Mouse (Mus musculus) adrenal gland, postnatal 14 days (tissue): ENCODE data around the gene Htra3. TPM values are rescaled to one million over a fixed set of nuclear protein-coding genes. Genes with fewer than 3 reads are reported as not detected.

Source experiments
- DNase-seq: peaks from one replicate; pipeline ENCODE4 v3.0.0; 2021; ENCODE audit warnings: mixed read lengths
- total RNA-seq: library from RNA; stranded (reverse); gene quantifications from 2 replicates; pipeline ENCODE4 v1.2.3, GENCODE M21; 2021

The Htra3 gene
- total RNA-seq, 1 experiment from 2014 or later: 49.7 TPM

GRCm38 (mm10) chr5:35652872-35653271 lies 26.7 kb downstream of the Htra3 start:
- no peak for DNase-seq

- no peak for DNase-seq
Observed at GRCm38 (mm10) chr5:35652319-35652718, 27.3 kb downstream of the Htra3 start.

GRCm38 (mm10) chr5:35648230-35648629 lies 31.4 kb downstream of the Htra3 start:
- no peak for DNase-seq

- peak; percentile 55 for DNase-seq
Observed at GRCm38 (mm10) chr5:35647562-35647961, 32.0 kb downstream of the Htra3 start.

GRCm38 (mm10) chr5:35646927-35647326 lies 32.7 kb downstream of the Htra3 start:
- DNase-seq: no peak

DNA sequence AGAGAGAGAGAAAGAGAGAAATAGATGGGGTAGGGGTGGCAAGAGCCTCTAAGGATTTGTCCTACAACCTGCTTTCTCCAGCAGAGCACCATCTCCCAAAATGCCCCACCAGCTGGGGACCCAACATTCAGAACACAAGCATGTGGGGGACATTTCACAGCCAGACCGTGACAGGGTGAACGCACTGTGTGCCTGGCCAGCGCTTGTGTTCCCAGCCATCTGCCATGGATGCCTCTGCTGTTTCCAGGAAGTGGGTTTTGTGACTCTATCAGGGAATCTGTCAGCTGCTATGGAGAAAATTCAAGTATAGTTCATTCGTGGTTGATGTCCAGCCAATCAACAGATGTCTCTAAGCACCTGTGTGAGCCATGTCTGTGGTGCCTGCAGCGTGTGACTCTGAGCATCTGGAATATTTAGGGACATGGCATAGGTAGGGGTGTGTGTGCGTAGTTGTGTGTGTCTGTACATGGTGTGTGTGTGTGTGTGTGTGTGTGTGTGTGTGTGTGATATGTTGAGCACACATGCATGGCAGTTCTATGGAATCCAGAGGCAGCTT lies 33.6 kb downstream of the Htra3 start:
- no peak for DNase-seq

DNA sequence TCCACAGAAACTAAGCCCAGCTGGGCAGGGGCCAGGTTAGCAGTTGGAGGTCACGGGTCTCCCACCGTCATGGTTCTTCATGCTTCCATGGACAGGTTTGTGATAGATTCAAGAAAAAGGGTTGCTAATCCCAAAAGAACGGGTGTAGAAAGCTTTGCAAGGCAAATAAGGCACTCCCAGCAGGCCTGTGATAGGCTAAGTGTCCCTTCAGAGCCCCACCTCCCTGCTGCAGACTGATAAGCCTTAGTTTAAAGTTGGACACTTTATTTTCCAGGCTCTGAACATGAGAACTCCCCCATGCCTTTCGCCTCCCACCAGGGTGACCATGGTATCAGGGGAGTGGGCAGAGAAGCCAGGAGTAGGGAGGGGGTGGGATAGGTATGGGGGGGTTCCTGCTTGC lies 35.5 kb downstream of the Htra3 start:
- DNase-seq: no peak

- no peak for DNase-seq
Observed at GRCm38 (mm10) chr5:35643401-35644048, 36.1 kb downstream of the Htra3 start.

- no peak for DNase-seq
Observed at GRCm38 (mm10) chr5:35641961-35642584, 37.5 kb downstream of the Htra3 start.

GRCm38 (mm10) chr5:35636016-35636415 lies 43.6 kb downstream of the Htra3 start:
- DNase-seq: peak; percentile 88

DNA sequence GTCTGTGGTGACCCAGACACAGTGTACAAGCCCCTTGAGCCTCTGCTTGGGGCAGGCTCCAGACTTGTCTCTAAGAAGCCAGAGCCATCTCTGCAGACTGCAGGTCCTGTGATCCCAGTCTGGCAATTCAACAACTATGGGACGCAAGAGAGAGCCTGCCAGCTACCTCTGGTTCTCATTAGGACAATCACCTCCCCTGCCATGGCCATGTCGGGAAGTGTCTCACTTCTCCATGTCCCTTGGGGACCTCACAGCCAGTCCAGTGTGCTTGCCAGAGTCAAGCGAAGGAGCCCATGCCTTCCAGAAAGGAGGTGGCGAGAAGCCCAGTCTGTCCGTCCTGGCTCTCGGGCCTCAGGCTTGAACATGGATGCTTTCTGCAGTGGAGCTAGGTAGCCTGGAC lies 46.7 kb downstream of the Htra3 start:
- peak; percentile 62 for DNase-seq

DNA sequence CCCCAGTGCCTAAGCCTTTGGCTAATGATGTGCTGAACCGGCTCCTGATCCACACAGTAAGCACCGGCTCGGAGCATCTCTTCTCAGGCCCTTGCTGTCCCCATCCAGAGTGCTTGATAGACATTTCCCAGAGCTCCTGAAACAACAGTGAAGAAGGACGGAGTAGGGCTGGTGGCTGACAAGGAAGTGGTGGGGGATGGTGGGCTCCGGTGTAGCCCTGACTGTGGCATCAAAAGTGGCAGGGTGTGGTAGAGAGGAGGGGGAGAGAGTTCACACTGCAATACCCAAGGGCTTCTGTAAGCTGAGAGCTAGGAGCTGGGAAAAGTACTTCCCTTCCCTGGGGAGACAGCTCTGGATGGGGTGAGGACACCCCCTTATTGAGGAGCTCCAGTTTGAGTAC lies 47.8 kb downstream of the Htra3 start:
- no peak for DNase-seq

GRCm38 (mm10) chr5:35631224-35631623 lies 48.4 kb downstream of the Htra3 start:
- no peak for DNase-seq

DNA sequence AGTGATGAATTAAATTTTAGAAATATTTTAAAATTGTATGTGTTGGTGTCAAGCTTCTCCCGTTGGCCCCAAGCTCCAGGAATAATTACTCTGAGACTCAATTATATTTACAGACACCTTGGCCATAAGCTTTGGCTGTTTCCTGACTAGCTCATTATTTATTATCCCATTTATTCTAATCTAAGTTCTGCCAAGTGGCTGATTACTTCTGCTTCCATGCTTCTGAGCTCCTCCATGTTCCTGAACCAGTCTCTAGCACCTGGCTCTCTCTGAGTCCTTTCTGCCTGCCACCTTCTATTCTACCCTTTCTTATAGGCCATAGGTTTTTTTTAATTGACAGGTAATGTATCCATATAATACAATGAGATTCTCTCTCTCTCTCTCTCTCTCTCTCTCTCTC lies 48.9 kb downstream of the Htra3 start:
- DNase-seq: no peak

GRCm38 (mm10) chr5:35629333-35629732 lies 50.2 kb downstream of the Htra3 start:
- no peak for DNase-seq

- DNase-seq: peak; percentile 56
Observed at GRCm38 (mm10) chr5:35628685-35629084, 50.9 kb downstream of the Htra3 start.

DNA sequence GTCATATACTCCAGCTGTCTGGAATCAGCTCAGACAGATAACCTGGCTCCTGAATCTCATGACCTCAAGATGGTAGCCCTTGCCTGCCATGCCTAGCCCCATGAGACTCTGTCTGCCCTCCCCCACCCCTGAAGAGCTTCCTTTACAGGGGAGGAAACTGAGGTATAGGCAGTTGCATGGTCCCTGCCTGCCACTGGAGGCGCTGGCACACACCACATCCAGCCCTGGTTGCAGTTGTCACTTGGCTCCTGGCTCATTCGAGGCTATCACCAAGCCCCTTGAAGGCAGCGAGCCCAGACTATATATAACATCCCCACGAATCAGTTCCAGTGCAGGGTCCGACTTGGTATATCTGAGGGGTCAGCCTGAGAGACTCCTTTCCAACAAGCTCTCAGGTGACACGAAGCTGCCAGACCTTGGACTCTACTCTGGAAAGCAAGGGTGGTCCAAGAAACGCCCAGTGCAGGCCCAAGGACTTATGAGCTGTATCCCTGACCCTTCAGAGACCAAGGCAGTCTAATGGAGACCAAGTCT lies 52.2 kb downstream of the Htra3 start:
- no peak for DNase-seq

GRCm38 (mm10) chr5:35626408-35626807 lies 53.2 kb downstream of the Htra3 start:
- DNase-seq: peak; percentile 32

DNA sequence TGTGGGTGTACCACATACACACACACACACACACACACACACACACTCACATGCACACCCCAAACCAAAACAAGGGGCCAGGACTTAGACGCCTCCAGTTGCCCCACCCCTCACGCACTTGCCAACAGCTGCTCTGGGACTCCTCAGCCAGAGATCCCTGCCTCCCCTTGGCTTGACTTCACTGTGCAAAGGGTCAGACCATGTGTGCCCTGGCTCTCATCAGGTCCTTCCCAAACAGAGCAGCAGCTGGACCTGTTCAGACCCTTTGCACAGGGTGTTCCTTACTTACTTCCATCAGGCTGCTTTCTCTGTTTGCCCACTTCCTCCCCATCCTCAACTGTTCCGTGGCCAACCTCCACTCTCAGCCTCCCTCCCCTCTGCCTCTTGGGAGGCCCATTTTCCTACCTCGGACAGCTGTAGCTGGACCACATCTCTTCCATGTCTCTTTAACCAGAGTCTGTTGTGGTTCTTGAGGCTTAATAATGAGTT lies 54.8 kb downstream of the Htra3 start:
- DNase-seq: peak; percentile 76

DNA sequence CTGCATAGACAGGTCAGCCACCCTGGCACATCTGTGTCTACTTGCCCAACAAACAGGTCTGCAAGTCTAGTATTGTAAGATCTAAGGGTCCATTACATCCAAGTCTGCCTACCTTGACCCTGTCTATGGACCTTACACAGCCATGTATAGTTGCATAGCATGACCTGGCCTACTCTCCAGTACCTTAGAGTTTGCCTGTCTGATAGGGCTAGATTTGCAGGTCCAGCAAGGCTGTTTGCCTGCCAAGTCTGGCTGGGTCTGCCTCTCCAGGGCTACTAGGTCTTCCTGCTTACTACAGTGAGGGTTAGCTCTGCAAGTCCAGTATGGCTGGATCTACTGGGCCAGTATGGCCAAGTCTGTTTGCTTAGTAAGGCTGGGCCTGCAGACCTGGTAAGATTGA lies 55.8 kb downstream of the Htra3 start:
- no peak for DNase-seq

- no peak for DNase-seq
Observed at GRCm38 (mm10) chr5:35621114-35621513, 58.5 kb downstream of the Htra3 start.

GRCm38 (mm10) chr5:35616943-35617342 lies 62.6 kb downstream of the Htra3 start:
- no peak for DNase-seq

GRCm38 (mm10) chr5:35612722-35613121 lies 66.9 kb downstream of the Htra3 start:
- no peak for DNase-seq

DNA sequence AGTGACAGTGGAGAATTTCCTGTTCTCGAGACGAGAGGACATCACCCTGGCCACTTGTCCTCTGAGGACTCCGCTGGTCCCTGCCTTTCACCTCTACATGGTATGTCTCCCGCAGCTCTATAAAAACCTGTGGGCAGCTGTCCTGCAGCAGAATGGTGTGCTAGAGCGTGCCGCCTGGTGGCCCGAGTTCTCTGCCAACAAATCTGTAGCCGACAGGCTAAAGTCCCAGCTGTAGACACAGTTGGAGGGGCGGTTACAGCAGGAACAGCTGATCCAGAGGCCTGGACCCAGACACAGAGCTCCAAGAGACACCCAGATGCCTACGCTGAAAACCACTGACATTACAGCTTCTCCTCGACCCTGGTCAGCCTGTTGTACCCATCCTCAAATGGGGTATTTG lies 67.7 kb downstream of the Htra3 start:
- DNase-seq: no peak
